Mouse (Mus musculus): Measurements from ENCODE around the gene Ost4.

Gene Ost4

DNA sequence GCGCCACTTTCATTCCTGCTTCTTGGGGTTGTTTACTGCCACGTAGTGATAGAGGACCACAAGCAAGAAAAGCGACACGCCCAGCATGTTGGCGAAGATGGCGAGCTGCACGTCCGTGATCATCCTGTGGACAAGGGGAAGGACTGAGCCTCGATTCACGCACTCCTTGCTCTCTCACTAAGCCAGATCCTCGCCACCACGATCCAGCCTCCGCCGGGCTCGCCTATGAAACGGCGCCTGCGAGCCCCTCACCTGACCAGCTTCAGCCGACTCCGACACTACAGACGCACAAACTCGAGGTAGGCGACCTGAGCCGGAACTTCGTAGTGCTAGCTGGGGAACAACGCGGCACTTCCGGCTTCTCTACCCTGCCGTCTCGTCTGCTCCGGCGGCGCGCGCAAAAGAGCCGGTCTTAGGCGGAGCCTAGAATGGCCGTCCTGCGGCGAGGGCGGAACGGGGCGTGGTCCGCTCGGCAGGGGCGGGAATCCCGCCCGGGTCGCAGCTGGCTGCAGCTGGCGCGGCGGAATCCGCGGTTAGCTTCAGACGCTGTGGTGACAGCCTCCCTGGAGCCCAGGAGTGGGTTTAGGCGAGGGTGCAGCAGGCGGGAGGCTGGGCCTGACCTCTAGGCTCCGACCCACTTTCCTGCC lies at the start of gene Ost4:
Gene Ost4 (minus strand): TSS at position 376 of the 647 bp plus-strand sequence.
- DNase-seq (ENCODE audit: low read depth): peak; percentile 98

DNA sequence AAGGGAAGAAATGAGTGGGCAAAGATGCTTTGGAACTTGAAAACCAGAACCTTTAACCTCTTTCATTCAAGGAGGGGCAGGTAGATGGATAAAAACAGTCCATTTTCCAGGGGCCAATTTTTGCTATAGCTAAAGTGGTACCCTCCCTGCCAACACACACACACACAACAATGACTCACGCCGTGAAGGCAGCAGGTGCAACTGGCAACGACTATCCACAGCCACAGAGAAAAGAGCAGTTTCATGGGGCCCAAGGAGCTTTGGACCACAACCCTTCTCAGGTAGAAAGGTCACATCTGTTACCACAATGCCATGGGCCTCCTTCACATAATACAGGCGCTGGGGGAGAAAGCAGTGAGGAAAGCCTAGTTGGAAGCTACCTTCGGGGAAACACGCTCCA lies 48.2 kb upstream of the Ost4 start:
- DNase-seq (ENCODE audit: low read depth): no peak

DNA sequence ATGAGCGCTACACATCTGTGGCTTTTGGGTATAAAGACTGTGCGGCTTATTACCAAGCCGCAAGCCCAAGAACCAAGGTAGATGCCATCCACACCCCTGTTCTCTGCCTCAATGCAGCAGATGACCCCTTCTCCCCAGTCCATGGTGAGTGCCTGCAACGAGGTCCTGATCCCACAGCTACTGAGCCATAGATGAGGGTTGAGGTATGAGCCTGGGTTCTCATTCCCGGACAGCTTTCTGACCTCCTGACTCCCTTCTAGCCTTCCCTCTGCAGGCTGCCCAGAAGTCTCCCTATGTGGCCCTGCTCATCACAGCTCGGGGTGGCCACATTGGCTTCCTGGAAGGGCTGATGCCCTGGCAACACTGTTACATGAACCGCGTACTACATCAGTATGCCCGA lies 47.0 kb upstream of the Ost4 start:
- no peak for DNase-seq (ENCODE audit: low read depth)

GRCm38 (mm10) chr5:30954065-30954464 lies 46.5 kb upstream of the Ost4 start:
- DNase-seq (ENCODE audit: low read depth): no peak

GRCm38 (mm10) chr5:30952551-30952950 lies 45.0 kb upstream of the Ost4 start:
- DNase-seq (ENCODE audit: low read depth): no peak

GRCm38 (mm10) chr5:30951706-30952105 lies 44.1 kb upstream of the Ost4 start:
- DNase-seq (ENCODE audit: low read depth): no peak

DNA sequence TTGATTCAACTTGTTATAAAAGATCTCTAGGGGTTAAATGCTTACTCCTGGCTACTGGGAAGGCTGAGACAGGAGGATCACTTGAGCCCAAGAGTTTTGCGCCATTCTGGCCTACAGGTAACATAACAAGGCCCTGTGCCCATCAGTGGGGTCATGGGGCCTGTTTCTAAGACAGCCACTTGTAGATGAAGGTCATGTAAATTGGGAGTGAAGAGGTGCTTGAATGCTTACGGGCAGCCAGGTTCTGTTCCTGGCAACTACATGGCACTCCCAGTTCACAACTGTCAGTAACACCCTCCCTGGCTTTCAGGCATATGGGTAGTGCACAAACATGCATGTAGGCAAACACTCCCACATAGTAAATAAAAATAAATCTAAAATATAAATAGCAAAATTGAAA lies 43.3 kb upstream of the Ost4 start:
- DNase-seq (ENCODE audit: low read depth): no peak

DNA sequence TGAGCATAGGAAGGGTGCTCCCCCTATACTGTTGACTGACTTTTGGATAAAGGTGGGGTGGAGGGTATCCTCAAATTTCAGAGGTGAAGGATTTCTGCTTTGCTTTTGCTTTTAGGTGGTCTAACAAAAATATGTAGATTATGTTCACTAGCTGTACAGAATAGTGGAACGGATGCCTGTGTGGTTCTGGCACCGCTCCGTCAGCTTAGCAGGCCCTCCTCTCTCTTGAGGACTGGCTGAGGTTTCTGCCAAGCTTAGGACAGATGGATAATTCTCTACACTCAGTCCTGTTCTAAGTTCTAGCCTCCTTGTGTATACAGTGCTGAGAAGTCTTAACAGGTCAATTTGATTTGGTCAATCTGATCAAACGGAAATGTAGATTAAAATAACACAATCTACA lies 42.9 kb upstream of the Ost4 start:
- DNase-seq (ENCODE audit: low read depth): peak; percentile 54

DNA sequence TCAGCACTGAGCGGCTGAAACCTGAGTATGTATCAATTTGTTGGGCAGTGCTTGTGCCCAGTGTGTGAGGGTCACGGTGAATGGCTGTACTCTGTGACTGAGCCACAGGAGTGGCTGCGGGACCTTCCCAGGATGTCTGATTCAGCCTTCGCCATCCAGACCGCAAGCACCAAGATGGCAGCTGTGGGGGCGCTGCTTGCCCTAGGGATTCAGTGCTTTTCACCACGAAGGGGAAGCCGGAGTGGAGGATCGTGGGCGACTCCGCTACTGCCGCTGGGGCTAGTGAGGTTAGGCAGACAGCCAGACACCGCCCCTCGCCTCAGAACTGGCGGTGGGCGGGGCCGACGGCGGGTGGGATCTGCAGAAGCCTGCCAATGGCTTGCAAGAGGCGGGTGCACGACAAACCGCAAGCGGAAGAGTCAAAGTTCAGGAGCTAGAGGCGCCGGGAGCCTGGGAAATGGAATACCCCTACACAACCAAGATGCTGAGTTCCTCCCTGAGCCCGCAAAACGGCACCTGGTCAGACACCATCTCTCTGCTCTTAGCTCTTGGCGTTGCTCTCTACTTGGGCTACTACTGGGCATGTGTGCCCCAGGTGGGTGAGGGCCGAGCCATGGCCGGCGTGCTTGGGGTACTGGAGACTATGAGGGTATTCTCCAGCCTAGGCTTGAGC lies 42.2 kb upstream of the Ost4 start:
- DNase-seq (ENCODE audit: low read depth): peak; percentile 96

DNA sequence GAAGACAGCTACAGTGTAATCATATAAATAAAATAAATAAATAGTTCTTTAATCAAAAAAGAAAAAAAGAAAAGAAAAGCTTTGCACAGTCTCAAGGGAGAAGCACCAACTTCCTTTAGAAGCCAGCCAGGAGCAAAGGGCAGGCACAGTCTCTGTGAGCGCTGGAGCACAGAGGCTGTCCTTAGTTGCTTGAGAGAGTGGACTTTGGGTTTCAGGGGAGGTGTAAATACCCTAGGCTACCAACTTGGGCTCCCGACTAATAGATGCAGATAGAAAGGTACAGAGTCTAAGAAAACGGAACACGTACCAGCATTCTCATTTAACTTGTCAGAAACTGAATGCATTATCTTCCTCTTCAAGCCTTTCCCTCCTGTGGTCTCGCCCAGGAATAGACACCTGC lies 41.0 kb upstream of the Ost4 start:
- no peak for DNase-seq (ENCODE audit: low read depth)

DNA sequence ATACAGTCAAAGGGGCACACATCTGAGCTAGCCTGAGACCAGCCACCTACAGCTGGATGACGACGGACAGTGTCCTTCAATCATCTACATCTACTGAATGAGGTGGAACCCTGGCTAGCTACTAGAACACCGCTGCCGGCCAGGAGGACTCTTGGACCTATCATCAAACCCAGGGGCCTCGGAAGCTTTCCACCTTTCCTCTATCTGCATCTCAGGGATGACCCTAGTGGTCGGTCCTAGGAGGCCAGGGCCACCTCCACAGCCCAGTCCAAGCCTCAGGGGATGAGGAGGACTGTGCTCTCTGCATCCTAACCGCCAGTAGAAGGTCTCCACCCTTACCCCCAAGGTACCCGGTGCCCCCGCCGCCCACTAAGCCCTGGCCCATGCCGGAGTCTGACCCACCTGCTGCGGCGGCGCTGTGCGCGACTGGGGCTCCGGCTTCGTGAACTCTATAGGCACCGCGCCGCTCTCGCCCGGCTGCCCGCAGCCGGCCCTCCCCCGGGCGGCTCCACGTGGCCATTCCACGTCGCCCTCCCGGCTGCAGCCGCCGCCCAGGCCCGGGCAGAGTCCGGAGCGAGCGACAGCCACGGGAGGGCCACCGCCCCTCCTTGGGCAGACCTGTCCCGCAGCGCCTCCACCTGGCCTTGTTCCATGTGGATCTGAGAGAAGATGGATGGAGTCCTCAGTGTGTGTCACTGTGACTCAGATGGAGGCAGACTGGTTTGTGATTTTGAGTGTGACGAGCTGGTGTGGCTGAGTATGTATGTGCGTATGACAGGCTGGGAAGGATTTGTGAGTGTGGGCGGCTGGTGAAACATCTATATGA lies 37.6 kb upstream of the Ost4 start, which contains the start of gene Cgref1:
Gene Cgref1 (minus strand): TSS at position 636 of the 826 bp plus-strand sequence.
- DNase-seq (ENCODE audit: low read depth): peak; percentile 75

DNA sequence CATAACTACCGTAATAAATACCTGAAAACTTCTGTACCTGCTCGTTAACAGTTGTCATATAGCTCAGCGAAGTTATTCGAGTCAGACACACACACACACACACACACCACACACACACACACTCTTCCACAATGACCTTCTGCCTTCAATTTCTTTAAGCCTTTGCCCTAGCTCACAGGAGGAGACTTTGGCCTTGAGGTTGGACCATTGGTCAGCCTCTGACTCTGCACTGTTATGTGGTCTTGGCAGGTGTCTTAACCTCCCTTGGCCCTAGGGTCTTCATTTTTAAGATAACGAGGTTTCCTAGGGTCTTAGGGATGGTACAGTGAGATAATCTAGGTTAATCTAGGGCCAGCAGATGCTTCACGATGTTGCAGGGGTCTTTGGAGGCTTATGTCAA lies 36.8 kb upstream of the Ost4 start:
- DNase-seq (ENCODE audit: low read depth): no peak

- no peak for DNase-seq (ENCODE audit: low read depth)
Measured at GRCm38 (mm10) chr5:30943004-30943403, 35.4 kb upstream of the Ost4 start.

DNA sequence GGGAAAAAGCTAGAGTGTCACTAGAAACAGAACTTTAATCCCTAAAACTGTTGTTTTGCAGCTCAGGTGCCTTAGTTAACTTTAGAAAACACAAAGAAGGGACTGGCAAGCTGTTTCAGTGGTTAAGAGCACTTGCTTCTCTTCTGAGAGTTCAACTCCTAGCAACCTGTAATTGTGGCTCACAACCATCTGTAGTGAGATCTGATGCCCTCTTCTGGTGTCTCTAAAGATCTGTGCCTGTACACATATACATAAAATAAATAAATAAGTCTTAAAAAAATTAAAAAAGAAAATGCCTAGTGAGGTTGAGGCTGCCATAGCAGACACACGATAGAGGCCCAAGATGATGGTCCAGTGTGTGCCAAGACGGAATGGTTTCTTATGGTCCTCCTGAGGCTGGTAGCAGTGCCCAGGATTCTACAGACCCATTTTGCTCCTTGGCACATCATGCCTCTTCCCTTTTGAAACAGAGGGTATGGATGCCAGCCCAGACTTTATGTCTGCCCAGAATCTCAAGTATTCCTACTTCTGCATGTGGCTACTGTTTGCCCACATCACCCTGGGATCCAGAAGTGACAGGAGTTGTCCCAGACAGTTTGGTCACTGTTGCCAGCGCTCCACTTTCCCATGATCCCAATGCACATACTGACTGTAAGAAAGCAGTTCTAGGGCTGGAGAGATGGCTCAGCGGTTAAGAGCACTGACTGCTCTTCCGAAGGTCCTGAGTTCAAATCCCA lies 27.3 kb upstream of the Ost4 start:
- DNase-seq (ENCODE audit: low read depth): peak; percentile 34

DNA sequence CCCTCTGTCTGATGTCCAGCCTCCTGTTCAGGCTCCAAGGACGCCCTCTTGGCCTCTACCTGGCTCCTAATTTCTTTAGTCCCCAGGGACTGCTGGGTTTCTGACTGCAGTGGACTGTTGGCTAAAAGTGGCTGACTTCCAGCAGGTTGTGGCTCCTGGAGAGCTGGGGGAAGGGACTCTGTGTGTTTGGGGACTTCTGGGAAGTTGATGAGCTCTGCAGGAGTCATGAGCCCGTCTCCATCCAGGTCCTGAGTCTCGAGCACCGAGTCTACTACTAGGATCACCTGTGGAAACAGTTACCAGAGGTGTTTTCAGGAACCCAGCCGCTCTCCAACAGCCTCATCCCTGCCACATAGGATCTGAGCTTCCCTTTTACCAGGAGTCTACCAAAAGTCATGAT lies 26.1 kb upstream of the Ost4 start:
- DNase-seq (ENCODE audit: low read depth): no peak

DNA sequence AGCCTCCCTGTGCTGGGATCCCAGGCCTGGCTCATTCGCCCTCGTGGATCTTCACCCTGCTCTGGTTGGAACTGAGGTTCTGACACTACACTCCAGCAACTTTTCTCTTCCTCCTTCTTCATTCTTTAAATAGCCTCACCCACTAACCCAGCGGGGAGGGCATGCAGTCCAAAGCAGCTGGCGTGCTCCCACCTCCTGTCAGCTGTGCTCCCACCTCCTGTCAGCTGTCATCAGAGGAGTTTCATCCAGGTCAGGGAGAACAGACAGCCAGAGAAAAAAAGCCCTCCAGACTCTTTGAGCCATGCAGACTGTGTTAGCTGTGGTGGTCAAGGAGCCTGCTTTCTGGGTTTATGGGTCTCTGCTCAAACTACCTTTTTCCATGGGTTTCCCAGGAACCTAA lies 23.8 kb upstream of the Ost4 start:
- no peak for DNase-seq (ENCODE audit: low read depth)

DNA sequence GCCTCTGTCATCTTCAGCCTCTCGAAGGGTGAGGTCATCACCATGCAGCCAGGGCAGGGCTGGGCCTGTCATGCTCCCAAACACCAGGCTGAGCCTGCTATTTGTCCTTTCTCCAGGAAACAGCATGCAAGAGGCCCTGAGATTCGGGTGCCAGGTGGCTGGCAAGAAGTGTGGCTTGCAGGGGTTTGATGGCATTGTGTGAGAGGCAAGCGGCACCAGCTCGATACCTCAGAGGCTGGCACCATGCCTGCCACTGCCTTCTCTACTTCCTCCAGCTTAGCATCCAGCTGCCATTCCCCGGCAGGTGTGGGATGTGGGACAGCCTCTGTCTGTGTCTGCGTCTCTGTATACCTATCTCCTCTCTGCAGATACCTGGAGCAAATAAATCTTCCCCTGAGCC lies 23.3 kb upstream of the Ost4 start:
- DNase-seq (ENCODE audit: low read depth): no peak

- DNase-seq (ENCODE audit: low read depth): peak; percentile 92
Measured at GRCm38 (mm10) chr5:30930121-30930520, 22.5 kb upstream of the Ost4 start.

- DNase-seq (ENCODE audit: low read depth): peak; percentile 62
Measured at GRCm38 (mm10) chr5:30927945-30928529, 20.4 kb upstream of the Ost4 start.

DNA sequence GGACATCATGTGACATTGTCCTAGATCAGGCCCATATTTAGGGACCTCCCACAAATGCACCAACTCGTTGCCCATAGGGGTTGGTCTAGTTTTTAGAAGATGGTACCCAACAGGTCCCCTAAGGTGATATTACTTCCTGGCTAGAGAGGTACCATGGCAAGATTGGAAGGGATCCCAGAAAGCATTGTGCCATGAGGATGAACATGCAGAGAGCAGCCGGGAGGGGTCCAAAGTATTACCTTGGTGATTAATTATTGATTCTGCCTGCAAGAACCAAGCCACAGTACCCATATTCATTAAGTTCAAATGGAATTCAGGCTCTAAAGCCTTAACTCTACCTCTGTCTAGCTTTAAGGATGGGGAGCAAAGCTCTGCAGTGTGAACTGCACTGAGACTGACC lies 18.5 kb upstream of the Ost4 start:
- no peak for DNase-seq (ENCODE audit: low read depth)

DNA sequence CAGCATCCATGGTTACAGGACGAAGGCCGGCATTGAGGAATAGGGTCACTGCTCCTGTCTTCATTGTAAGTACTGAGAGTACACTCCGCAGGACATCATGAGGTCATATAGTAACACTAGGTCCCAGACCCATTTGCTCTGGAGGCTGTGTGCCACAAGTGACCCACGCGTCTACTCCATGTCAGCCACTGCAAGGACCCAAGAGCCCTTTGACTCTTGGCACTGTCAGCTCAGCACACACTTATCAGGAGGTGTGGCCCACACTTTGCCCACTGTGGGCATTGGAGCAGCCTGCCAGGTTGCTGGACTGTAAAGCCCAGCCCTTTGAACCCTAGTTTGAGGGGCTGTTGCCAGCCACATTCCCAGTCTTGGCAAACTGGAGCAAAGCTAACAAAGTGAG lies 17.6 kb upstream of the Ost4 start:
- no peak for DNase-seq (ENCODE audit: low read depth)

- no peak for DNase-seq (ENCODE audit: low read depth)
Measured at GRCm38 (mm10) chr5:30924614-30925013, 17.0 kb upstream of the Ost4 start.
